Mouse (Mus musculus) myocyte (in vitro differentiated cells): Measurements from ENCODE around the gene Otop3.

ENCODE experiments used
- CEBPB ChIP-seq: IDR thresholded peaks from 2 replicates; pipeline ENCODE4 v1.6.1; 2011; ENCODE audit warnings: mild to moderate bottlenecking, moderate library complexity; ENCODE audit not compliant: poor library complexity, insufficient read depth, severe bottlenecking
- E2F4 ChIP-seq: IDR thresholded peaks from one replicate; pipeline ENCODE4 v1.6.1; 2011; ENCODE audit warnings: mild to moderate bottlenecking, control low read depth, moderate library complexity; ENCODE audit not compliant: insufficient read depth
- MAX ChIP-seq: IDR thresholded peaks from one replicate; pipeline ENCODE4 v1.6.1; 2011; ENCODE audit warnings: low read depth, mild to moderate bottlenecking, control low read depth
- MYOD1 ChIP-seq, 3 experiments: IDR thresholded peaks; one replicate each; pipeline ENCODE4 v1.6.1; 2011; ENCODE audit warnings: control low read depth in 2 of 3, low read depth in 2 of 3, mild to moderate bottlenecking in 2 of 3, moderate library complexity in 1 of 3; ENCODE audit not compliant: insufficient read length in 2 of 3, control insufficient read depth in 1 of 3
- MYOG ChIP-seq, 3 experiments: IDR thresholded peaks; one replicate each; pipeline ENCODE4 v1.6.1; 2011; ENCODE audit warnings: control low read depth in 2 of 3, low read depth in 2 of 3, mild to moderate bottlenecking in 2 of 3; ENCODE audit not compliant: insufficient read length in 2 of 3, control insufficient read depth in 1 of 3, insufficient read depth in 1 of 3
- POLR2A ChIP-seq: IDR thresholded peaks from one replicate; pipeline ENCODE4 v1.6.1; 2011; ENCODE audit warnings: low read depth, mild to moderate bottlenecking, control low read depth, moderate library complexity; ENCODE audit not compliant: insufficient read length
- POLR2AphosphoS2 ChIP-seq: IDR thresholded peaks from one replicate; pipeline ENCODE4 v1.6.1; 2011; ENCODE audit warnings: low read depth, control low read depth; ENCODE audit not compliant: insufficient read length
- REST ChIP-seq: IDR thresholded peaks from one replicate; pipeline ENCODE4 v1.6.1; 2011; ENCODE audit warnings: mild to moderate bottlenecking, control low read depth, moderate library complexity; ENCODE audit not compliant: insufficient read depth, insufficient read length
- TCF12 ChIP-seq: IDR thresholded peaks from one replicate; pipeline ENCODE4 v1.6.1; 2011; ENCODE audit warnings: mild to moderate bottlenecking, control low read depth; ENCODE audit not compliant: poor library complexity, insufficient read depth, severe bottlenecking
- TCF3 ChIP-seq: IDR thresholded peaks from one replicate; pipeline ENCODE4 v1.6.1; 2011; ENCODE audit warnings: low read depth, control low read depth; ENCODE audit not compliant: insufficient read length
- USF1 ChIP-seq: IDR thresholded peaks from one replicate; pipeline ENCODE4 v1.6.1; 2011; ENCODE audit warnings: low read depth, mild to moderate bottlenecking, control low read depth, moderate library complexity

DNA sequence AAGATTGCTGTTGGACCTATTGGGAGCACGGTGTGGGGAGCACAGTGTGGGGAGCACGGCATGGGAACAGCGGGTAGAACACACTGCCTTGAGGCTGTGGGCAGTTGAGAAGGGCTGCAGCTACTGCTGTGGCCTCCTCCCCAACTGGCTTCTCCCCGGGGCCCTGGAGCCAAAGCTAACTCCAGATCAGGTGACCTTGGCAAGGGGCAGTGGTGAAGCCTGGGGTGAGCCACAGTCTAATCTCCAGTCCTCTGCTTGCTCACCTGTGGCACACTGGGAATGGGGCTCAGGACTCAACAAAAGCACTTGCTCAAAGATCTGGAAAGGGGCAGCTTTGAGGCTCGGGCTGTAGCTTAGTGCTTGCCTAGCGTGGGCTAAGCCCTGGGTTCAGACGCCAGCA lies 17.3 kb upstream of the Otop3 start:
- TF ChIP-seq USF1, result no peak
- no peak for TF ChIP-seq POLR2A
- no peak for TF ChIP-seq MAX
- no peak for TF ChIP-seq E2F4
- TF ChIP-seq CEBPB, result no peak
- no peak for TF ChIP-seq TCF3
- TF ChIP-seq POLR2AphosphoS2, result no peak
- no peak for TF ChIP-seq TCF12
- no peak for TF ChIP-seq MYOD1 (IDR thresholded peaks at IDR 0.05; ENCODE audit: control insufficient read depth in 1 of 3, insufficient read length in 2 of 3, low read depth in 2 of 3)
- TF ChIP-seq MYOG (IDR thresholded peaks at IDR 0.05; ENCODE audit: control insufficient read depth in 1 of 3, insufficient read depth in 1 of 3, insufficient read length in 2 of 3, low read depth in 2 of 3), result no peak
- no peak for TF ChIP-seq REST
